Mouse (Mus musculus): Measurements from ENCODE around the gene Ift140.

GRCm38 (mm10) chr17:25045281-25045680, 29.4 kb downstream of the Ift140 start:
- TF ChIP-seq CTCF (IDR thresholded peaks at IDR 0.05; ENCODE audit: borderline replicate concordance, extremely low read depth, insufficient read depth, insufficient read length) (no peak), POLR2A (IDR thresholded peaks at IDR 0.05; ENCODE audit: borderline replicate concordance, extremely low read depth, insufficient read depth, insufficient read length, poor library complexity, severe bottlenecking) (no peak)
